Mouse (Mus musculus): ENCODE data around the gene D430019H16Rik.

DNA sequence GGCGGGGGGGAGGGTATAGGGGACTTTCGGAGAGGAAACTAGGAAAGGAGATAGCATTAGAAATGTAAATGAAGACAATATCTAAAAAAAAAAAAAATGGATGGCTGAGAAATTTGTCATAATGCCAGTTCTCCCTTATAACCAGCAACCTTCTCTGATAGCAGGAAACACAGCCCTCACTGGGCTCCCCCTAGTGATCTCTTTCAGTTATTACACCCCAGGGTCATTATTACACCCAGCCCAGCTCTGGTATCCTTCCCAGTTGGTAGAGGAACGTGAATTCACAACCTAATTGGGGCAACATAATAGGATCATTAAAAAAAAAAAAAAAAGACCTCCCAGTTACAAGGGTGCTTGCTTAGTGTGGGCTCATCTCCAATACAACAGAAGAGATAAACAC, 29.8 kb downstream of the D430019H16Rik start:
- TF ChIP-seq GATA1 (IDR thresholded peaks at IDR 0.05; ENCODE audit: low read length) (no peak), TAL1 (IDR thresholded peaks at IDR 0.05; ENCODE audit: low read length) (no peak)

Data from erythroblast, embryonic 14.5 days (primary cell).